Mouse (Mus musculus) heart, postnatal 0 days (tissue): ENCODE data around the gene Map6.

Experiments used
- CTCF ChIP-seq: IDR thresholded peaks from 2 replicates; pipeline ENCODE4 v1.5.1; 2016; ENCODE audit warnings: antibody characterized with exemption, control low read depth, low read depth
- EP300 ChIP-seq: IDR thresholded peaks from 2 replicates; pipeline ENCODE4 v1.6.1; 2016; ENCODE audit warnings: antibody characterized with exemption, low read depth

DNA sequence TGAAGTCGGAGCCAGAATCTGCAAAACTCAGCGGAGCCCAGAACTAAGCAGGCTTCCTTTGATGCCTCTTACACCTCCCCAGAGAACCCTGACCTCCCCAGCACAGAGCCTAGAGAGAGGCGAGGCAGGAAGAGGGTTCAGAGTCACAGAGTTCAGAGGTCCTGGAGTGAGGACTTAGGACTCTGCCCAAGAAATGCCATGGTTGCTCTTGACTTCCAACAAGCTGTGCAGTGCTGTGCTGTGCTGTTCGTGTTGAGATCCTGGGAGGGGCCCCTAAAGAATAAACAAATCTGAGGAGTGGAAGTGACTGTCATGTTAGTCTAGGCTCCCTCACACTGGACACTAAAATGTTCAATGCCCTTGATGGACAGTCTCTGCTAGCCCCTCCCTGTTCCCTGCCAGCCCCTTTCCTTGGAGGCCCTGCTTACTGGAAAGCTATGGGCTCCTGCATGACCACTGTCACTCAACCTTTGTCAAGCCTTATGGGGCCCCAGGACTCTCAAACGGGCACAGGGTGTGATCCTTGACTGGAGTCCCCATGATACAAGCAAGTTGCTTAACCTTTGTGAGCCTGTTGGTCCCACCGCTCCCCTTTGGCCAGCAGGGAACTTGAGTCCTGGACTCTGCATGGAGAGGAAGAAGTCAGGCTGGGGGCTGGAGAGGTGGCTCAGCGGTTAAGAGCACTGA lies 37.0 kb upstream of the Map6 start:
- TF ChIP-seq CTCF (no peak), EP300 (no peak)
